Mouse (Mus musculus) induced T-regulatory cell, adult 2 months (primary cell): Measurements from ENCODE around the gene Zfp30.

ENCODE experiments used
- DNase-seq: peaks from one replicate; pipeline ENCODE4 v3.0.0-alpha.2; 2012; ENCODE audit warnings: low read depth

Zfp30 gene

DNA sequence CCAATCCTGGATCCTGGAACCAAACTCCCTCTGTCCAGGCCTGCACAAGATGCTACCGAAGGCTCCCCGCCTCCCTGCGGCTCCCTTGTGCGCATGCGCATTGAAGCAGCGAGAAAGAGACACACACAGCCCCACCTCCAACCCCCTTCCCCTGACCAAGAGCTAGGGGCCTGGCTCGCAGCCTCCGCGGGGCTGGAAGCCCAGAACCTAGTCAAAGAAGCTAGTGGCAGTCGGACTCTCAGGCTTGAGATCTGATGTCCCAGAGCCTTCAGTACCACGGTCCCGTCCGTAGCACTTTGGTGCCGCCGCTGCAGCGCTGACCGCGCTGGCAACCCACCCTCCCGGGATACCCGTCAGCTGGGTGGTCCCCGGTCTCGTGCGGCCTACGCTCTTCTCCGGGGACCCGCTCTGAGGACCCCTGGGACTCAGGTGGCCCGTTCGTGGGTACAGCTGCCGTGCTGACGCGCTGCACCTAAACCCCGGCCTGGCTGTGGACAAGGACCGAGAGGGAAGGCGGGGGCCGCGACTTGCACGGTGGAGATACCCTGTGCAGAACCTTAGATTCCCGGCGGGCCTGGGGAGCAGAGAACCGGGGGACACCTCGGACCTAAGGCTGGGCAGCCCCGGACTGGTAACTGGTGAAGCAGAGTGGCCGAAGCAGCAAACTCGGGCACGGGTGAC is at the start of gene Zfp30:
TSS of gene Zfp30 (plus strand) at position 128 of the 681 bp plus-strand sequence.
- peak; percentile 83 for DNase-seq

DNA sequence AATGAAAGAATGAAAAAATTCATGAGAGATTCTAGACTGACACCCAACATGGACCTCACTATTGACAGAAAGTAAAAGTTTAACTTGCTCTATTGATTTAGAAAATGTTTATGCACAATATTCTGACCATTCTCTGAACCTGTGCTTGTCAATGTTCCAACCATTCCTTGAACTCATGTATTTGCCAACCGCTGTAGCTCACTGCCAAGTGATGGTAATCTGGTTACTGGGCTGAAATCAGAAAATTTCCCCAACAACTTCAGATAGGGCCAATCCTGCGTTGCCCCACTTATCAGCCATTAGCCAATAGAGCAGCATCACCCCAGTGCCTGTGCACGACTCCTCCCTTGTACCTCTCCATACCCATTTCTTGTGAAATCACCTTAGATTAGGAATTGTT is 41.5 kb upstream of the Zfp30 start:
- no peak for DNase-seq

DNA sequence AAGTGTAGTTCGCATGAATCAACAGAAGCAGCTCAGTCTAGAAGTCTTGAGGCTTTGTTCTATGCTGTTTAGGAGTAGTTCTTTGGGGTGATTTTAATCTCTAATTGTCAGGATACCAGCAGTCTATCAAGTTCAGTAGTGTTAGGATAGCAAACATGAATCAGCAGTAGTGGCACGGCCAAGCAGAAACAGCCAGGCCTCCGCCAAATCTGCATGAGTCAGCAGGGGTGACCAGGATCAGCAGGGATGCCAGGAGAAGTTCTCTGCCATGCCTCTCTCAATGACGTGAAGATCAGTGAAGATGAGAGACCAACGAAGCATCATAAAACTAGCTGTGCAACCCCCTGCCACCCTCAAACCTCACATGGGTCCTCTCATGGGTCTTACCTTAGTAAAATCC is 23.3 kb upstream of the Zfp30 start:
- no peak for DNase-seq

- no peak for DNase-seq
Observed at GRCm38 (mm10) chr7:29764702-29765101, 19.1 kb upstream of the Zfp30 start.

DNA sequence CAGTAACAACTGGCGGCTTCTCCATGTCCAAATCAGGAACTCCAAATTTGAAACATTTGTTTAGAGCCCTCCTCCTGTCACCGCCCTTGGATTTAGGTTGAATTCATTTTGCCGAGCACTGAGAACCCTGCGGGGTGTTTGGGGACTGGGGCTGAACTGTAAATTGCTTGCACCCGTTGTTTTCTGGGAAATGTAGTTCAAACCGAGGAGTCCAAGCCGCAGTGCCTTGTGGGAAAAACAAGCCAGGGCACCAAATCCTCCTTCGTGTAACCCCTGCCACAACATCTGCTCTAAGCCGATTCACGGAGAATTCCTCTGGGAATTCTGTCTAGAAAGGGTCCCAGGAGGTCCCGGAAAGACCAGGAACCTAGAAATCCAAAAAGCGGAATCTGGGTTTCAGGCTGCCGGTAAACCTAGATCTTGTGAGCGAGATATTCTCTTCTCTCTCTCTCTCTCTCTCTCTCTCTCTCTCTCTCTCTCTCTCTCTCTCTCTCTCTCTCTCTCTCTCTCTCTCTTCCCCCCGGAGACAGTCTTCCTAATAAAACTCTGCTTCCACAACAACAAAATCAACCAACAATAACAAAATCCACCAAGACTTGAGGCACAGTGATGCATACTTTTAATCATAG is 16.6 kb upstream of the Zfp30 start:
- DNase-seq, result peak; percentile 88

DNA sequence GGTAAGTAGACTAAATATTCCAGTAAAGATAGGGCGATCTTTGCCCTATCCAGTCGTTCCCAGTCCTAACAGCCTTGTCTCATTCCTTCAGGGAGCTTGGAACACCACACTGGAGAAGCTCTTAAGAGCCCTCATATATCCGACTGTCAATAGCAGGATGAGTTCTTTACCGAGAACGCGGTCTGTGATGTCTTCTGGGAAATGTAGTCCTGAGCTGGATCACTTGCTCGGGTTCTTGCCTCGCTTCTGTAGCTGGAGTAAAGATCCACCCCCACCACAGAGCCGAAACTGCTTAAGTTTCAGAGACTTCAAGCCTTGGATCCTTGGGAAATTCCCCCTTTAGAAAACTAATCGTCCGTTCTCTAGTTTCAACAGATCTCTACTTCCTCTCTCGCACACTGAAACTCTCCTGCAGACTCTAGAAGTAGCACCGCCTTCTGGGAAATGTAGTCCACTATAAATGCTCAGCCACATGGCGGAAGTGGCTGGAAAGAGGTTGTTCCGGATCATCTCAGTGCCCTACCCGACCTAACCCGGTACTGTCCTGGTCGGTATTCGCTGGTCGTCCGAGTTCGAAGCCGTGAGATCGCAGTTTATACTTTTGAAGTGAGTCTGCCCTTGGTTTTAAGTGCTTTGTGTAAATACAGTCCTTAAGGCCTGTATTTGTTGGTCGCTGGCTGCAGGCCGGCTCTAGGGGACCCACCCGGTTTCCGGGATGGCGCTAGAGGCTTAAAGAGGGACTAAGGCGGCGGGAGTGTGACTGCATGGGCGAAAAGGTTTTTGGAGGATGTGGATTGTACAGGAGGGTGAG is 15.5 kb upstream of the Zfp30 start, which contains the start of gene Zfp84:
TSS of gene Zfp84 (plus strand) at position 463 of the 811 bp plus-strand sequence.
- peak; percentile 97 for DNase-seq

GRCm38 (mm10) chr7:29768980-29769379 is 14.8 kb upstream of the Zfp30 start:
- DNase-seq, result no peak

GRCm38 (mm10) chr7:29773503-29773902 is 10.3 kb upstream of the Zfp30 start:
- no peak for DNase-seq

- DNase-seq, result no peak
Observed at GRCm38 (mm10) chr7:29774371-29774770, 9.4 kb upstream of the Zfp30 start.

DNA sequence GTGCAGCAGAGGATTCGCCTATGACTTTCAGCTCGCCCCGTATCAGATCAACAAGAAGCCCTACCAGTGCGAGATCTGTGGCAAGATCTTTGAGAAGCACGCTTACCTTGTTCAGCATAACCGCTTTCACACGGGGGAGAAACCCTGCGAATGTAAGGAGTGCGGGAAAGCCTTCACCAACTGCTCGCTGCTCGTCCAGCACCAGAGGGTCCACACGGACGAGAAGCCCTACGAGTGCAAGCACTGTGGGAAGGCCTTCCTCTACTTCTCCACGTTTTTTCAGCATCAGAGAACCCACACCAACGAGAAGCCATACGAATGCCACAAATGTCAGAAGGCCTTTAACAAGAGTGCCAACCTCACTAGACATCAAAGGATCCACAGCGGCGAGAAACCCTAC is 7.2 kb upstream of the Zfp30 start:
- no peak for DNase-seq

DNA sequence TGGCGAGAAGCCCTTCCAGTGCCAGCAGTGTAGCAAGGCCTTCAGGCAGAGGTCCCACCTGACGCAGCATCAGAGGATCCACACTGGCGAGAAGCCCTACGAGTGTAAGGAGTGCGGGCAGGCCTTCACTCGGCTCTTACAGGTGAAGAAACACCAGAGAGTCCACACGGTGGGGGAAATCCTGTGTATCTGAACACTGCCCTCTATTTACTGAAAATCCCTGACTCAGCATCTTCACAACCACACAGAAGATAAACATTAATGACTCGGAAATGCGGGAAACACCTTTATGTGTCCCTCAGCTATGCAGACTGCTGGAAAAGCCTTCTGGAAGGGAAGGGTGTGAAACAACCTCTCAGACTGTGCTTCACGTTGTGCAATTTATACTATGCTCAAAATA is 6.4 kb upstream of the Zfp30 start:
- DNase-seq, result no peak

DNA sequence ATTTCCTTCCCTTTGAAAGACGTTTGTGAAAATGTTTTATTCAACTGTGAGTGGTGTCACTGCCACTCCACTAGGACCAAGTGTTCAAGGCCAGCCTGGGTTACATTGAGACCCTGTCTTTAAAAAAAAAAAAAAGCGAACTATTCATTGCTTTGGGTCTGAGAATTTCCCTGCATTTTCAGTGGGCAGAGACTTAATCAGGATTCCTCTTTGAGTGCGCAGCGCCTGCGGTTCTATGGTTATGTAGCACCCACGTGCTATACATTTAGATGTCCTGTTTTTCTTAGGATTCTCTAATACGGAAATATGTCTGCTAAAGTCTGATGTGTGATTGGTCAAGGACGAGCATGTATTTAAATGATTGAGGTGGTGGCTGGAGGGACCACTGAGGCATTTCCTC is 1.2 kb downstream of the Zfp30 start:
- DNase-seq, result no peak

DNA sequence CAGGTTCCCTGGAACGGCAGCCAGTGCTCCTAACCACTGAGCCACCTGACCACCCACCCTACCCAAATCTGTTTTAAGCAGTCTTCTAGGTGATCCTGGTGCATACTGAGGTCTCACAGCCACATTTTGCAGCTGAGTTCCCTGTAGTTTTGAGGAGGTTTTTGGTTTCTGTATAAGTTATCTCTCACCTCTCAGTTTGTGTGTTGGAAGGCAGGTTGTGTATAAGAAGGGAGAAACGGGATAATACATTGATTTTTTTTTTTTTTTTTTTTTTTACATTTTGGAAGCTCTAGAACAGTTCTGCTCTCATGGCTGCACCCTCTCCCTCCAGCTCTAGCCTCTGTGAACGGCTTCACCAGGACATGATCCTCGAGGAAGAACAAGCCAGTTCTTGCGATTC is 2.1 kb downstream of the Zfp30 start:
- DNase-seq, result no peak

DNA sequence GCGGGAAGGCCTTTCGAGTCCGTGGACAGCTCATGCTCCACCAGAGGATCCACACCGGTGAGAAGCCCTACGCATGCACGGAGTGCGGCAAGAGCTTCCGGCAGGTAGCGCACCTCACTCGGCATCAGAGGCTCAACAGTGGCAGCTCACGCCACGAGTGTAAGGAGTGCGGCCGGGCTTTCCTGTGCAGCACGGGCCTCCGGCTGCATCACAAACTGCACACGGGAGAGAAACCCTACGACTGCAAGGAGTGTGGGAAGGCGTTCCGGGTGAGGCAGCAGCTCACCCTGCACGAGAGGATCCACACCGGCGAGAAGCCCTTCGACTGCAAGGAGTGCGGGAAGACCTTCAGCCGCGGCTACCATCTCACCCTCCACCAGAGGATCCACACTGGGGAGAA is 9.1 kb downstream of the Zfp30 start:
- DNase-seq, result no peak

GRCm38 (mm10) chr7:29807046-29807445 is 23.2 kb downstream of the Zfp30 start:
- DNase-seq, result no peak

DNA sequence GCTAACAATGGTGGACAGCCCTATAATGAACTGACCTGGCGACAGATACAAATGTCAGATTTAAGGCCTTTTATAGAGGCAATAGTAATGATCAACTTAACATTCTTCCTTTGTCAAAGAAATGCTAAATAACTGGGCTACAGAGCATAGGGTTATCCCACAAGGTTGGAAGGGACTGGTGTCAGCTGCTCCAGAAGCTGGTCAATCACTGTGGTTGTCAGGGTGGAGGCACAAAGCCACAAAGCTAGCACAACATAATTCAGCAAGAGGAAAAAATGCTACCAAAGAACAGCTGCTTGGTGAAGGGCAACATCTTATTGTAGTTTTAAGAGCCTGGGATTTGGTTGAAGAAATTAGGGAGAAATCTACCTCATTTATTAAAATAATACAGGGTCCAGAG is 28.4 kb downstream of the Zfp30 start:
- DNase-seq, result no peak

GRCm38 (mm10) chr7:29814381-29814780 is 30.6 kb downstream of the Zfp30 start:
- DNase-seq, result no peak

DNA sequence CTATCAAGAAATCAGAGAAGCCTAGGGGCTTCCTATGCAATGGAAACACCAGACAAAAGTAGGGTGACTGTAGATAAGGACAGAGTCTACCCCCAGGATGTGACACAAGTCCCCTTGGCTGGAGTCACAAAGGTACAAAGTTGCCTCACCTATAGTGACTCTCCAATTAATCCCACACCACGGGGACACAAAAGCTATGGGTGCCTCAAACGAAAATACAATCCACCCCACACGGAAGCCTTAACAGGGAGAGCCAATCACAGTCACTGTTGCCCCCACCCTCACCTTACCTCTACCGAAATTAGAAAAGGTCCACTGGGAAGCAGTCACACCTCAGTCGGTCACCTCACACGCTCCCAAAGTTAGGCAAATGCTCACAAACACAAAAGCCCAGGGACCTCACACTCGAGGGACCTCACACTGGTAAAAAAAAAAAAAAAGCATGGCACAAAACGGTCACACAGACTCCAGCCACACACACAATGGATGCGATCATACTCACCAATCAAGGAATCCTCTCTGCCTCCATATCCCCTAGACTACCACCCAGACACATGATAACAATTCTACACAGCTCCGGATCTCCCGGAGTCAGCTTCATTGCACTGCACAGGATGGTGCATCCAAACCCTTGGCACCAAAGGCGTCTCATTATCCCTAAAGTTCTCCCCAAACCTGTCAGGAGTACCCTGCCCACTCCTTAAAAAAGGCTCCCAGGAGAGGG is 31.4 kb downstream of the Zfp30 start:
- peak; percentile 30 for DNase-seq

GRCm38 (mm10) chr7:29815910-29816429 is 32.2 kb downstream of the Zfp30 start, which contains the start of gene Zfp790:
Gene Zfp790 (plus strand): TSS chr7:29816114.
- peak; percentile 94 for DNase-seq

GRCm38 (mm10) chr7:29818619-29819254 is 34.9 kb downstream of the Zfp30 start:
- peak; percentile 88 for DNase-seq

GRCm38 (mm10) chr7:29828001-29828400 is 44.2 kb downstream of the Zfp30 start:
- DNase-seq, result no peak
